Mouse (Mus musculus) gastrocnemius, adult 2 months (tissue): ENCODE measurements around the gene Bclaf1. TPM values are rescaled to one million over a fixed set of nuclear protein-coding genes. Genes with fewer than 3 reads are reported as not detected.
A peak's percentile ranks its signal among the peaks of the same experiment; 100 is the strongest.

Source experiments
- DNase-seq: peaks from one replicate; pipeline ENCODE4 v3.0.0; 2022
- H3K27ac ChIP-seq: fragments of 200-600 bp; 2 replicates; pipeline ENCODE4 v1.8.1; 2022; ENCODE audit warnings: mild to moderate bottlenecking
- H3K4me3 ChIP-seq: fragments of 200-600 bp; 2 replicates; pipeline ENCODE4 v1.8.1; 2022; ENCODE audit warnings: mild to moderate bottlenecking, moderate library complexity
- CTCF ChIP-seq: fragments of 200-600 bp; IDR thresholded peaks from 2 replicates; pipeline ENCODE4 v1.8.1; 2022; ENCODE audit warnings: antibody characterized with exemption, mild to moderate bottlenecking, moderate library complexity
- intact Hi-C: fragments of 180-260 bp; cut with DNase I; formaldehyde crosslinking; loops from one replicate; pipeline ENCODE4 v1.15.1; 2025
- long read RNA-seq, 2 experiments: library from polyadenylated mRNA; stranded (forward); transcript quantifications; one replicate each; pipeline ENCODE4 v2.0.0; 2021
- total RNA-seq, 2 experiments: library from RNA; stranded (reverse); gene quantifications; 2 replicates each; pipeline ENCODE4 v1.2.3; 2021

Gene Bclaf1
- total RNA-seq = 10 to 100 TPM; 49.1 to 58.7 TPM
- long read RNA-seq, experiment 1, full-length matches to known transcripts = 20 of 32 reads
- long read RNA-seq, experiment 1, partial matches to known transcripts = 2 of 32 reads
- long read RNA-seq, experiment 1, other reads (novel, unspliced or antisense) = 10 of 32 reads
- long read RNA-seq, experiment 2, full-length matches to known transcripts = 20 of 28 reads
- long read RNA-seq, experiment 2, partial matches to known transcripts = 3 of 28 reads
- long read RNA-seq, experiment 2, other reads (novel, unspliced or antisense) = 5 of 28 reads

DNA sequence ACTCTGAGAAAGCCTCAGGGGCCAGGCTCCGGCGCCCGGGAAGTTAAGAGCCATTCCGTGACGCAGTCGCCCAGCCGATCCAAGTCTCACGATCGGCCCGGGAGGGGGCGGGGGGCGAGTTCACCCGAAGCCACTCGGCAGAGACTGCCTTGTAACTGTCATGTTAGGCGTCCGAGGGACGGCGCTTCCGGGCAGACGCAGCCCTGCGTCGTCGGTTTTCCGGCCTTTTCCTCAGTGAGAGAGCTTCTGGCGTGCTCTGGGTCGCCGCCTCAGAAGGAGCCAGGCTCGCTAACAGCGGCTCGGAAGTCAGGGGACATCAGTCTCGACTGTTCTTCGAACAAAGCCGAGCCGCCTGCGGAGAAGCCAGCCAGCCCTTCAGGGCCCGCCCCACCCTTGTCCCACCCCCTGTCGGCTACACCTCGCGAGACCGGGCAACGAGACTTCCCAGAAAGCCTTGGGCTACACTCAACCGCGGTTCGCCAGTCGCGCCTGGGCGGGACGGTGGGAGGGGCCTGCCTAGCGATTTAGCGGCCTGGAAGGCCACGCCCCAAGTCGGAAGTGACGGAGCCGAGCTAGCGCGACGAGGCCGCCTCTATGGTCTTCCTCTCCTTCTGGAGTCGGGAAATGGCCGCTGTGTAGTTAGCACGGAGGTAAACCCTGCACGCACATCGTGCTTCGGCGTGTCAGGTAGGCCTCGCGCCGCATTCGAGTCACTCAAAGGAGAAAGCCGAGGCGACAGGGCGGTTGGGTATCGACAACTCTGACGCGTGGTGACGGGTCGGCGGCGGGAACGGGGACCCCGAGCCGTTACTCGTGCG lies at the start of gene Bclaf1:
TSS of gene Bclaf1 (plus strand) at position 552 of the 818 bp plus-strand sequence.
- intact Hi-C loops = loop anchor here (5.0 kb wide), 1 partner anchor 640 kb away; the partner anchor contains the start of gene Ahi1
- TF ChIP-seq CTCF = no peak
- peak; percentile 100 for DNase-seq

GRCm38 (mm10) chr10:20262896-20263295 lies 49.4 kb upstream of the Bclaf1 start:
- Histone ChIP-seq H3K4me3 (no peak overlapping the region), H3K27ac (no peak overlapping the region)
- intact Hi-C loops = no loop called here
- DNase-seq = no peak
- TF ChIP-seq CTCF = no peak

More for the DNA sequence above, at the start of gene Bclaf1:
- Histone ChIP-seq H3K4me3 (peak within 1 kb of the TSS; percentile 95), H3K27ac (peak within 1 kb of the TSS; percentile 98)

- no peak for TF ChIP-seq CTCF
- Histone ChIP-seq H3K27ac (no peak overlapping the region), H3K4me3 (no peak overlapping the region)
- no peak for DNase-seq
- intact Hi-C loops = no loop called here
Observed at GRCm38 (mm10) chr10:20264479-20264878, 47.8 kb upstream of the Bclaf1 start.

DNA sequence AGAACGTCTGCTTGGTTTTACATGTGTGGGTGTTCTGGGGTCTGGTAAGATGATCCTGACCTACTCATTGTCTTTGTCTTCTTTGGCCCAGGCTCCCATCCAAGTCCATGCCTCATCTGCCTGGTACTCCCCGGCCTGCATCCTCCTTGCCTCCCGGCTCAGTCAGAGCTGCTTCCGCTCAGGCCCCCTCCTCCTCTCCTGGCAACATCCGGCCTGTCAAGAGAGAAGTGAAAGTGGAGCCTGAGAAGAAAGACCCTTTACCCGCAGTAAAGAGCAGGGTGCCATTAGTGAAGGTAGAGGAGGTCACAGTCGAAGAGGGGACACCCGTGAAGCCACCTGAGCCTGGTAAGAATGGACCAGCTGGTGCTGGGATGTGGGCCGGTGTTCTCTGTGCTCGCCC lies 45.2 kb upstream of the Bclaf1 start:
- intact Hi-C loops = no loop called here
- H3K27ac ChIP-seq = no peak overlapping the region
- TF ChIP-seq CTCF = no peak
- H3K4me3 ChIP-seq = no peak overlapping the region
- no peak for DNase-seq

DNA sequence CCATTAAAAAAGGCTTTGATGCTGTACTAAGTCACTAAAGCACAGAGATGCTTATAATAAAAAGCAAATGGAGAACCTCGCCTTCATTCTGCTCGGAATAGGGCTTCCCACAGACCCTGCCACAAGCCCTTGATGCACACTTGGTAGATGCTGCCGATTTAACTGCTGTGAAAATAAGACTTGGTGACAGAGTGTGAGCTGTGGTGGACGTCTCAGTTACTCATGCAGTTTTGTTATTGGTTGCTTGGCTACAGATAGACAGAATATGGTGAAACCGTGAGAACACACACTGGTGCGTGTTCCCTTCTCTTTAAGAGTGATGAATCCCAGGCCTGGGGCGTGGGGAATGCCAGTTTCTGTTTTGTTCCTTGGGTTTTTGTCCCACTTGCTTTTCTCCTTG lies 43.3 kb upstream of the Bclaf1 start:
- DNase-seq = no peak
- Histone ChIP-seq H3K27ac (no peak overlapping the region), H3K4me3 (no peak overlapping the region)
- intact Hi-C loops = no loop called here
- no peak for TF ChIP-seq CTCF

DNA sequence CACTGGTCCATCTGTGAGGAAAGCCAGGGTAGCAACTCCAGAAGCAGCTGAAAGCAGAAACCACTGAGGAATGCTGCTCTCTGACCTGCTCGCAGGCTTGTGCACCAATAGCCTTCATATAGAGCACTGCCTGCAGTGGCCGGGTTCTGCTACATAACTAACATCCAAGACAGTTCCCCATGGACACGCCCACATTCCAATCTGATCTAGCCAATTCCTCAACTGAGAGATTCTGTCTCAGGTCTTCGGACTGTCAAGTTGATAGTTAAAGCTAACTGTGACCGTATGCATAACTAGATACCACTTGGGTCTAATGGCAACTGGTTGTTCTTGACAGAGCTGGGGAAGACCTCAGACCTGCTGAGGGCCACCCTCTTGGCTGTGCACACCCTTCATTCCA lies 39.9 kb upstream of the Bclaf1 start:
- H3K27ac ChIP-seq = no peak overlapping the region
- intact Hi-C loops = no loop called here
- peak; percentile 32 for DNase-seq
- no peak for TF ChIP-seq CTCF
- no peak overlapping the region for H3K4me3 ChIP-seq

DNA sequence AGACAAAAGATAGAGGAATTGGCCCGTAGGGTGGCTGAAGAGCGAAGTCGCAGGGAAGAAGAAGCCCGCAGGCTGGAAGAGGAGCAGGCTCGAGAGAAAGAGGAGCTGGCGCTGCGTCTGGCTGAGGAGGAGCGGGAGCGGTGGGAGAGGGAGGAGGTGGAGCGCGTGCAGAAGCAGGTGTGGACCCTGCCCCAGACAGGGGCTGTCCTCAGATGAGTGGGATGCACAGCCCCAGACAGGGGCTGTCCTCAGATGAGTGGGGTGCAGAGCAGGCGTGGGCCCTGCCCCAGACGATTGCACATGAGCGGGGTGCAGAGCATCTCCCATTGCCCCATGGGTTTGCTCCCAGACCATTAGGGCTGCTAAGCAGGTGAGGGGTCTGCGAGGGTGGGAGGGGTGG lies 39.0 kb upstream of the Bclaf1 start:
- DNase-seq = no peak
- intact Hi-C loops = no loop called here
- no peak overlapping the region for H3K27ac ChIP-seq
- TF ChIP-seq CTCF = no peak
- H3K4me3 ChIP-seq = no peak overlapping the region

GRCm38 (mm10) chr10:20274022-20274421 lies 38.2 kb upstream of the Bclaf1 start:
- Histone ChIP-seq H3K27ac (no peak overlapping the region), H3K4me3 (no peak overlapping the region)
- TF ChIP-seq CTCF = no peak
- DNase-seq = no peak
- intact Hi-C loops = no loop called here

DNA sequence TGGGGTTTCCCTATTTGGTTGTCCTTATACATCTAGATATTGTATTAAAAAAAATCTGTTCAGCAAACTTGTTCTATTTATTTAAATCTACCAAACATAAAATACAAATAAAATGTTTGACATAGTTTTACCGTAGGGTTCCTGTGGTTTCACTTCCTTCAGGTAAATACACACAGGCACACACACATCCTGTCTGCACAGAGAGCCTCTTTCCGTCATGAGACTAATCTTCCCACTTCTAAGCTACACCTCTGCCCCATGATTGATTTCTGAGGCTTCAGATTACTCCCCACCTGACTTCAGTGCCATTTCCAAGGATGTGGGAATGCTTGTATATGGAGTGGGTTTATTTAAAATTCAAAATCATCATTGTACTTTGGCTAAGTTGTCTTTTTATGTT lies 30.8 kb upstream of the Bclaf1 start:
- DNase-seq = no peak
- Histone ChIP-seq H3K4me3 (no peak overlapping the region), H3K27ac (no peak overlapping the region)
- intact Hi-C loops = no loop called here
- TF ChIP-seq CTCF = no peak

GRCm38 (mm10) chr10:20285289-20285975 lies 26.8 kb upstream of the Bclaf1 start:
- intact Hi-C loops = no loop called here
- Histone ChIP-seq H3K27ac (peak overlapping the region; percentile 68), H3K4me3 (peak overlapping the region; percentile 56)
- peak; percentile 31 for DNase-seq
- no peak for TF ChIP-seq CTCF

DNA sequence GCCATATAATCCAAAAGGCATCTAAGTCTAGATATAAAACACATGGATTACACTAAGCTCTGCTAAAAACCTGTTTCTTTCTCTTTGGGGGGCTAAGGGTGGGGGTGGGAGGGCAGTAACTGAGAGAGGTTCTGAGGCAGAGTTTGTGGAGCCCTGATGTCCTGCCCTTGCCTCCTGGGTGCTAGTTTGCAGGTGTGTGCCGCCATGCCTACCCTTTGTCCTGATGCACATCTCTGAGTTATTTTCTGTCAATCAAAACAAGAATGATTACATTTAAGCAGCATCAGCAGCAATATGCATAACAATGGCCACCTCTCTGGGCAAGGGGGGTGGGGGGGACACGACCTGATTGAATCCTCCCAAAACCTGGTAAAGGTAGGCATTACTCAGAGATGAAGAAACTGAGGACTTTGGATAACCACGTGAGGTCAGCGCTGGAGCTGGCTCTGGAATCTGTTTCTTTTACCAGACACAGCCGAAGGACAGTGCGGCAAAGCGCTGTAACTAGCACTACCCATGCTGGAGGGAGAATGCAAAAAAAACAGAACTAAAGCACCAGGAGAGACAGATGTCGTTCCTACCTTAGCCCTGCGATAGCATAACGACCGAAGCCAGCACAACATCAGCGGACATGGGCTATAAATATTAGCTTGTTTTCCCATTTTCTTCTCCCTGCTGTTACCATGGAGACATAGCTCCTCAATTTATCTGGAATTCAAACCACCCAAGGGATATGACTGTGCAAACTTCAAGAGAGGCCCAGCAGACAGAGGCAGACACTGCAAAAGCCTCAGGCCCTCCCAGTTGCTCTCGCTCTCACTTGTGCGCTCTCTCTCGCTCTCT lies 26.1 kb upstream of the Bclaf1 start:
- DNase-seq = peak; percentile 40
- peak overlapping the region; percentile 68 for H3K27ac ChIP-seq

DNA sequence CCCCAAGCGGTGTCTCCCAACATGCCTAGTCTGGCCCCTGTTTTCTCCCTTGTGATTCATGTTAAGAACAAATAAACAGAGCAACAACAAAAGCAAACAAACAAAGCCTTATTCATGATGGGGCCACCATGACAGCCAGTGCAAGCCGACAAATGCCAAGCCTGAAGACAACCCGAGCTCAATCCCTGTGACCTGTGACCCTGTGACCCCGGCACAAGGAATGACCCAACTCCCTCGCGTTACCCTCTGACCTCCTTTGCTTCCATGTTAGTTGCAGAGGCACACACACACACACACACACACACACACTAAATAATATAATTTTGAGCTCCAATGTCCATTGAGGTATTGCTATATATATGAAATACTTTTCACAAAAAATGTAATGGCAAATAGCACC lies 24.9 kb upstream of the Bclaf1 start:
- H3K27ac ChIP-seq = peak overlapping the region; percentile 68; the same call in 1 of the 2 replicates
- no peak overlapping the region for H3K4me3 ChIP-seq
- TF ChIP-seq CTCF = no peak
- no peak for DNase-seq
- intact Hi-C loops = no loop called here

More for the DNA sequence above, 26.1 kb upstream of the Bclaf1 start:
- intact Hi-C loops = no loop called here
- no peak for TF ChIP-seq CTCF
- H3K4me3 ChIP-seq = peak overlapping the region; percentile 56
